Comparison of ENCODE assay signal across 12 mouse cellular contexts in the genomic region with DNA sequence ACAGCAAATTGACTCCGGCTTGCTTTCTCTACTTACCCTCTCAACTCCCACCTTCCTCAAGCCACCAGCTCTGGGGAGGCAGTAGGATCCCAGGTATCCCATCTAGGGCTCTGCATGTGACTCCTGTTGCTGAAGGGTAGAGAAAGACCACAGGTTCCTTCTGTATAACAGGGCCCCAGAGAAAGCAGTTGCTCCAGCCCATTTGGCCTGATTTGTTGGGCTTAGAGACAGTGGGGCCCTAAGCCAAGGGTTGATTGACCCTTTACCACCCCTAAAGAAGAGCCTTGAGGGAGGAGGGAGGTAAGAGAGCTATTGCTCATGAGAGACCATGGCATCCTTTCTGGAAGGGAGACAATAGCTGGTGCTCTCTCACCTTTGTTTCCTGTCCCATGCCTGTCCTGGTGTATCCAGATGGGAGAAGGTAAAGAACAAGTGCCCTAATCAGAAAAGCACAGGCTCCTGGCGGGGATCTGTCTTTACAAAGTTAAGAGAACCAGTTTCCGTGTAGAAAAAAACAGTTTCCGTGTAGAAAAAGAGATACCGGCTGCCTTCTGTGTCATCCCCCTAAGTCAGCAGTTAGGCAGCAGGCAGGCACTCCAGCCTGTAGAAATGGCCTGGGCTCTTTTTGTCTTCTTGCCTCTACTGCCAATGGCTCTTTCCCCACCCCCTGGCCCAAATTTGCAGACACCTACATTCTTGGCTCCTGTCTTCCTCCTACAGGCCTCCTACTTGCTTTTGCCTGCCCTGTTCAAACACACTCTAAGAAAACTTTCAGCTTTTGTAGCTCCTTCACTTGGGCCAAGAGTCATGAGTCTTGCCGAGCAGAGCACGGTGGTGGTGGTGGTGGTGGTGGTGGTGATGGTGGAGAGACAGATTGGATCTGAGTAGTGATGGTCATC. TPM values are rescaled to one million over a fixed set of nuclear protein-coding genes. Genes with fewer than 3 reads are reported as not detected.
DNase-seq lines count a peak whose midpoint lies in the region; ATAC-seq and TF ChIP-seq lines count a peak whose summit lies in the region.
"Had no signal": no experiment of that assay in that cellular context is flagged by ENCODE, and none has a peak within 500 bp of the region (broad histone marks: within the 10 kb centered on the region; RNA-seq: fewer than 3 reads in every experiment).

No protein-coding gene starts in this region.

- peak overlapping the region; percentile 42 for H3K27ac ChIP-seq in liver, adult 2 months (replicated peaks; ENCODE audit: insufficient read depth, low read depth, low read length)
- peak overlapping the region; percentile 98 for H3K27ac ChIP-seq in hindbrain, embryonic 11.5 days (ENCODE audit: low read depth, low read length)
- no peak overlapping the region for H3K27ac ChIP-seq in intestine, postnatal 0 days (ENCODE audit: low read depth, low read length)
- H3K27ac ChIP-seq in small intestine, adult 2 months (ENCODE audit: insufficient read depth, low read depth, low read length): peak overlapping the region; percentile 35

- H3K79me2 ChIP-seq in liver, adult 2 months (ENCODE audit: control insufficient read depth, insufficient read depth, low read length): no peaks in the 10 kb centered on the region

- peaks cover 7% of the 10 kb centered on the region for H3K27me3 ChIP-seq in liver, adult 2 months (ENCODE audit: control insufficient read depth, insufficient read depth, low read length)
- peaks cover 77% of the 10 kb centered on the region for H3K27me3 ChIP-seq in hindbrain, embryonic 11.5 days (ENCODE audit: control insufficient read depth, insufficient read depth, low read length)
- peaks cover 22% of the 10 kb centered on the region for H3K27me3 ChIP-seq in intestine, postnatal 0 days (replicated peaks; ENCODE audit: control insufficient read depth, insufficient read depth, low read length)
- peaks cover 32% of the 10 kb centered on the region for H3K27me3 ChIP-seq in small intestine, adult 2 months (ENCODE audit: control insufficient read depth, insufficient read depth, low read length)

- no peaks in the 10 kb centered on the region for H3K36me3 ChIP-seq in liver, adult 2 months (ENCODE audit: control insufficient read depth, insufficient read depth, low read length)
- H3K36me3 ChIP-seq in hindbrain, embryonic 11.5 days (ENCODE audit: control insufficient read depth, insufficient read depth, low read length): no peaks in the 10 kb centered on the region
- no peaks in the 10 kb centered on the region; the same call in 1 of the 2 replicates for H3K36me3 ChIP-seq in intestine, postnatal 0 days (ENCODE audit: control insufficient read depth, insufficient read depth)
- no peaks in the 10 kb centered on the region for H3K36me3 ChIP-seq in small intestine, adult 2 months (ENCODE audit: control insufficient read depth, insufficient read depth, low read length)

- DNase-seq in liver, adult 2 months (ENCODE audit: extremely low read depth, low read depth, low spot score): no peak
- no peak for DNase-seq in liver
- no peak for DNase-seq in hindbrain, embryonic 11.5 days (ENCODE audit: low spot score)
- DNase-seq in urinary bladder, postnatal 14 days (ENCODE audit: low spot score): no peak
- DNase-seq in left cerebral cortex, adult 18-20 months (ENCODE audit: low spot score in 2 of 2): no peak
- DNase-seq: gastrocnemius, postnatal 10 days; heart, postnatal 10 days had no signal

- no peak overlapping the region for H3K9ac ChIP-seq in liver, adult 2 months (ENCODE audit: low read depth, low read length)
- H3K9ac ChIP-seq in hindbrain, embryonic 11.5 days (ENCODE audit: low read depth, low read length): peak overlapping the region; percentile 75
- H3K9ac ChIP-seq in intestine, postnatal 0 days (ENCODE audit: low read depth, low read length): no peak overlapping the region; the same call in 1 of the 2 replicates

- no peaks in the 10 kb centered on the region for H3K9me3 ChIP-seq in hindbrain, embryonic 11.5 days (ENCODE audit: control insufficient read depth, low read length)
- no peaks in the 10 kb centered on the region for H3K9me3 ChIP-seq in intestine, postnatal 0 days (ENCODE audit: control insufficient read depth)

- no peak for TF ChIP-seq CTCF in liver, adult 2 months (IDR thresholded peaks at IDR 0.05; ENCODE audit: low read depth, low read length)
- TF ChIP-seq CTCF in intestine, postnatal 0 days (IDR thresholded peaks at IDR 0.05; ENCODE audit: low read depth): no peak
- no peak for TF ChIP-seq CTCF in small intestine, adult 2 months (IDR thresholded peaks at IDR 0.05; ENCODE audit: extremely low read depth, insufficient read length, insufficient replicate concordance, low read depth, low read length)

- H3K4me3 ChIP-seq in liver, adult 2 months (ENCODE audit: insufficient read depth, low read depth, low read length): no peak overlapping the region
- H3K4me3 ChIP-seq in hindbrain, embryonic 11.5 days (ENCODE audit: low read depth, low read length): peak overlapping the region; percentile 56
- no peak overlapping the region for H3K4me3 ChIP-seq in intestine, postnatal 0 days (ENCODE audit: low read depth, low read length)
- H3K4me3 ChIP-seq in small intestine, adult 2 months (ENCODE audit: low read depth, low read length): no peak overlapping the region

- TF ChIP-seq POLR2A in liver, adult 2 months (IDR thresholded peaks at IDR 0.05; ENCODE audit: extremely low read depth, insufficient read depth, low read length): no peak
- no peak for TF ChIP-seq POLR2A in small intestine, adult 2 months (IDR thresholded peaks at IDR 0.05; ENCODE audit: low read depth, low read length)

- 25% methylated on average over 7 of the region's 7 CpGs for WGBS in liver, adult 2 months
- WGBS in hindbrain, embryonic 11.5 days: 11% methylated on average over 7 of the region's 7 CpGs
- 62% methylated on average over 7 of the region's 7 CpGs for WGBS in intestine, postnatal 0 days
- 73% methylated on average over 7 of the region's 7 CpGs for WGBS in small intestine, adult 2 months

- ATAC-seq in hindbrain, embryonic 11.5 days (ENCODE audit: low FRiP score): no peak
- no peak for ATAC-seq in intestine, postnatal 0 days

- peak overlapping the region; percentile 79 for H3K4me2 ChIP-seq in hindbrain, embryonic 11.5 days (replicated peaks; ENCODE audit: low read depth, low read length)
- H3K4me2 ChIP-seq in intestine, postnatal 0 days (replicated peaks; ENCODE audit: low read depth): peak overlapping the region; percentile 24; the same call in 1 of the 2 replicates

- 0 out of 2 replicates have a peak, but pooled peaks cover 1% of the 10 kb centered on the region for H3K4me1 ChIP-seq in liver, adult 2 months (ENCODE audit: control insufficient read depth, insufficient read depth, low read length)
- H3K4me1 ChIP-seq in hindbrain, embryonic 11.5 days (replicated peaks; ENCODE audit: control insufficient read depth, insufficient read depth, low read length): no peaks in the 10 kb centered on the region; the same call in 1 of the 2 replicates
- 0 out of 2 replicates have a peak, but pooled peaks cover 3% of the 10 kb centered on the region for H3K4me1 ChIP-seq in intestine, postnatal 0 days (replicated peaks; ENCODE audit: control insufficient read depth, insufficient read depth, low read length)
- H3K4me1 ChIP-seq in small intestine, adult 2 months (ENCODE audit: control insufficient read depth, insufficient read depth, insufficient read length, low read length): peaks cover 2% of the 10 kb centered on the region; the same call in 1 of the 2 replicates

RNA-seq across cellular contexts. Expression of gene Hoxb2, which starts 11.1 kb away (rescaled TPM):
- 0.46 and 0.60 TPM in 2 replicates for total RNA-seq in liver, adult 2 months (2014; rRNA removed)
- polyA plus RNA-seq in liver, adult 2 months (2012; rRNA removed): 0.98 and 1.3 TPM in 2 replicates
- 64.9 and 67.5 TPM in 2 replicates for polyA plus RNA-seq in hindbrain, embryonic 11.5 days (2014; fragmentation: Nextera tagmentation; extraction: Ambion mirVana)
- 8.4 and 9.4 TPM in 2 replicates for polyA plus RNA-seq in intestine, postnatal 0 days (2015; fragmentation: Nextera tagmentation; extraction: Ambion mirVana)
- polyA plus RNA-seq in small intestine, adult 2 months (2012; rRNA removed): 9.9 TPM in 2 replicates
- total RNA-seq in left cerebral cortex, adult 18-20 months (2021): not detected
- total RNA-seq: layer of hippocampus, postnatal 25 days had no signal
- polyA plus RNA-seq: midbrain, postnatal 0 days had no signal

RNA-seq across cellular contexts. Expression of gene Hoxb3, which starts 16.1 kb away (rescaled TPM):
- total RNA-seq in liver, adult 2 months (2014; rRNA removed): 0.18 and 0.47 TPM in 2 replicates
- 0.47 and 0.48 TPM in 2 replicates for polyA plus RNA-seq in liver, adult 2 months (2012; rRNA removed)
- 10.5 and 13.1 TPM in 2 replicates for polyA plus RNA-seq in hindbrain, embryonic 11.5 days (2014; fragmentation: Nextera tagmentation; extraction: Ambion mirVana)
- 1.1 and 1.3 TPM in 2 replicates for polyA plus RNA-seq in intestine, postnatal 0 days (2015; fragmentation: Nextera tagmentation; extraction: Ambion mirVana)
- 3.5 and 5.5 TPM in 2 replicates for polyA plus RNA-seq in small intestine, adult 2 months (2012; rRNA removed)
- total RNA-seq in left cerebral cortex, adult 18-20 months (2021): not detected
- total RNA-seq: layer of hippocampus, postnatal 25 days had no signal
- polyA plus RNA-seq: midbrain, postnatal 0 days had no signal

RNA-seq across cellular contexts. Expression of gene Hoxb4, which starts 21.1 kb away (rescaled TPM):
- 0.37 and 0.67 TPM in 2 replicates for total RNA-seq in liver, adult 2 months (2014; rRNA removed)
- 0.55 and 0.91 TPM in 2 replicates for polyA plus RNA-seq in liver, adult 2 months (2012; rRNA removed)
- 3.5 and 5.1 TPM in 2 replicates for polyA plus RNA-seq in hindbrain, embryonic 11.5 days (2014; fragmentation: Nextera tagmentation; extraction: Ambion mirVana)
- polyA plus RNA-seq in intestine, postnatal 0 days (2015; fragmentation: Nextera tagmentation; extraction: Ambion mirVana): 1.1 and 1.5 TPM in 2 replicates
- 1.4 and 2.9 TPM in 2 replicates for polyA plus RNA-seq in small intestine, adult 2 months (2012; rRNA removed)
- not detected for total RNA-seq in left cerebral cortex, adult 18-20 months (2021)
- total RNA-seq: layer of hippocampus, postnatal 25 days had no signal
- polyA plus RNA-seq: midbrain, postnatal 0 days had no signal

RNA-seq across cellular contexts. Expression of gene Hoxb1, which starts 26.3 kb away (rescaled TPM):
- total RNA-seq in liver, adult 2 months (2014; rRNA removed): not detected in 2 replicates
- polyA plus RNA-seq in liver, adult 2 months (2012; rRNA removed): not detected in 2 replicates
- 7.3 and 8.2 TPM in 2 replicates for polyA plus RNA-seq in hindbrain, embryonic 11.5 days (2014; fragmentation: Nextera tagmentation; extraction: Ambion mirVana)
- polyA plus RNA-seq in intestine, postnatal 0 days (2015; fragmentation: Nextera tagmentation; extraction: Ambion mirVana): not detected in 2 replicates
- polyA plus RNA-seq in small intestine, adult 2 months (2012; rRNA removed): not detected in 2 replicates
- not detected for total RNA-seq in left cerebral cortex, adult 18-20 months (2021)
- total RNA-seq: gastrocnemius, postnatal 10 days; heart, postnatal 10 days; layer of hippocampus, postnatal 25 days; midbrain, postnatal 0 days had no signal
- polyA plus RNA-seq: liver, embryonic 16.5 days; midbrain, postnatal 0 days had no signal

RNA-seq across cellular contexts. Expression of gene Hoxb5, which starts 36.1 kb away (rescaled TPM):
- total RNA-seq in liver, adult 2 months (2014; rRNA removed): 0.09 and 0.20 TPM in 2 replicates
- 0.35 and 0.40 TPM in 2 replicates for polyA plus RNA-seq in liver, adult 2 months (2012; rRNA removed)
- 33.1 and 42.5 TPM in 2 replicates for polyA plus RNA-seq in hindbrain, embryonic 11.5 days (2014; fragmentation: Nextera tagmentation; extraction: Ambion mirVana)
- 14.7 and 15.8 TPM in 2 replicates for polyA plus RNA-seq in intestine, postnatal 0 days (2015; fragmentation: Nextera tagmentation; extraction: Ambion mirVana)
- 1.8 and 3.2 TPM in 2 replicates for polyA plus RNA-seq in small intestine, adult 2 months (2012; rRNA removed)
- total RNA-seq in left cerebral cortex, adult 18-20 months (2021): not detected
- total RNA-seq: layer of hippocampus, postnatal 25 days had no signal
- polyA plus RNA-seq: midbrain, postnatal 0 days had no signal
